Mouse (Mus musculus) adrenal gland, adult 10 weeks (tissue): ENCODE results near the gene Mapkapk3. TPM values are rescaled to one million over a fixed set of nuclear protein-coding genes. Genes with fewer than 3 reads are reported as not detected.

Experiments used
- polyA plus RNA-seq: library from polyadenylated mRNA; stranded (reverse); fragments of 350-450 nt; fragmentation: Illumina TruSeq; extraction: RNeasy Lipid Tissue Mini Kit (QIAGEN cat#74804); gene quantifications from one replicate; pipeline ENCODE4 v1.2.3, GENCODE M21; 2014; ENCODE audit warnings: low read depth, low replicate concordance

The Mapkapk3 gene
- polyA plus RNA-seq = 6.9 TPM

DNA sequence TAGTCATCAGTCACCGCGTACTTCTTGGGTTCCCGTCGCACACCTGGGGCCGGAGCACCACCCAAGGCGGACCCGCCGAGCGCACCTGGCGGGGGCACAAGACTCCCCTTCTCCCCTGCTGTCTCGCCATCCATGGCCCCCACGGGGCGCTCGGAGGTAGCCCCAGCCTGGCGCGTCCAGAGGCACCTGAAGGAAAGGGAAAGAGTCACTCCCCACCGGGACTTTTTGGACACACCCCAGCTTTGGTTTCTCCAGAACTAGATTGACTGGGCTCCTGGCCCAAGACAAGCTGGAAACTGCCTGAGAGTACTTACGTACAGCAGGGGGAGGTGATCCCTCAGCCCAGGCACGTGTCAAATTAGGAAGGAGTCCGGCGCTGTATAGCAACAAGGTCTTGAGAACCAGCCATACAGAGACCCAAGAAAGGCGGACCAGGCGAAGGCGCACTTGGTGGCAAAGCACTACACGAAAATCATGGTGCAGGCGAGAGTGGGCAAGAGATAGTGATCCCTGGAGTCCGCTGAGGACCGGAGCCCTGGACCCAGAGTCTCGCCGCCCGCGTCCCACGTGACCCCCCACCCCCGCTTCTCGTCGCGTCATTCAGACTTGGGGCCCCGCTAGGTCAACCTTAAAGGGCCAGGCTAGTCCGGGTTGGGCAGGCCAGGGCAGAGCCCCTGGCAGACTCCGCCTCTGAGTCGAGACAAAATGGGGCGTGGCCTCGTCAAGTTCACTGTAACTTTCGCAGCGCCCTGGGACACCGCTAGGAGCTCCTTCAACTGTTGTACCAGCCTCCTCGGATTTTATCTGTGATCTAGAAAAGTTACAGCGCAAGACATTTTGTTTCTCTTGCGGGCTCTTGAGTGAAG is at the start of gene Mapkapk3:
TSS of gene Mapkapk3 (minus strand) at position 667 of the 866 bp plus-strand sequence.

DNA sequence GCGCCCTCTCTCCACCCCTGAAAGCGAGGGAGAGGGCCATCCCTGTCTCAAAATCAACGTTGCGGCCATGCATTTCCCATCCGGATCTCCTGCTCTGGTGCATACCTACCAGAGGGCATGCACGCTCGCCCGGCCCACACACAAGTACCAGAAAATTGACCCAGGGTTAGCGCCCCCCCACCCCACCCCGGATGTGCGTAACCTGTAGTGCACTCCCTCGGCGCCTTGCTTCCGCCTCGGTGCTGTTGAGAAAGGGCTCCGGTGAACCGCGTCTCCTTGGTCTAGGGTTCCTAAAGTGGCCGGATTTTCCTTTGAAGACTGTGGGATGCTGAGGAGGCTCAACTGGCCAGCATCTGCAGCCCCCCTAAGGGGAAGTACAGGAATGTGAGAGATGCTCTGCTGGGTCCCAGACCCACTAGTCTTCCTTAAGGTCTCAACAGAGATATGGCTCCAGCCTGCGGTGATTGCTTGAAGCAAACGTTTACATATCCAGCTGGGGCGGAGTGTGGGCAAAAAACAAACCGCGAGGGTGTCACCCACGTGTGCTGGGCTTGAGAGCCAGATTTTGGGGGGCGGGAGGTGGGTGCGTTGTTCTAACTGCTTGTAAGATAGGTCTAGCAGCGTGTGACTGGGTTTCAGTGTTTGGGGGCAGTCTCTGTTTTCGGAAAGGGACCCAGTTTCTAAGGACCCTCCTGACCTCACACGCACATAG is 48.7 kb upstream of the Mapkapk3 start, which contains the start of gene Hemk1:
TSS of gene Hemk1 (minus strand) at position 179 of the 712 bp plus-strand sequence.

DNA sequence AAGGTAGTCTGAATTCAATTTTAAA is 6.2 kb upstream of the Mapkapk3 start, which contains the start of gene Cish:
TSS of gene Cish (plus strand) at position 11 of the 25 bp plus-strand sequence.

DNA sequence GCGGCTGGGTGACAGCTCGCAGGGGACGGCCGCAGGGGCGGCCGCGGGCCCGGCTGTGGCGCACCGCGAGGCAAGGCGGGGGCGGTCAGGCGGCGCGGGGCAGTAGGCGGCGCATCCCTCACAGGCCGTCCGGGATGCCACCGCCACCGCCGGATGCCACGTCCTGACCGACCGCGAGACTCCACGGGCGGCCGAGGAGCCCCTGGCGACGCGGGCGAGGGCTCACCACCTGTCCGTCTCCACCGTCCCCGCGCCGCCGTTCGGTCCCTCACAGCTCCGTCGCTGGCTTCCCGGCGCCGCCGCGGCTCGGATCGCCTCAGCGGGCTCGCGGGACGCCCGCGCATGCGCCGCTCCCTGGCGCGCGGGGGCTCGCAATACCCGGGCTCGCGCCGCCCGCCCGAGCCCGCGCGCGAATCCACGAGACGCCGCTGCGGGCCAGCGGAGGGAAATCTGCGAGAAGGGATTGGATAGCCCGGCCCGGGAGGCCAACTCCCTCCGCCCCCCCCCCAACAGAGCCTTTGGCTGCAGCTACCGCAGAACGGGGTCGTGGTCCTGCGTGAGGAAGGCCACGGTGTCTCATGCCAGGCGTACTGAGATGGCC is 58.0 kb downstream of the Mapkapk3 start, which contains the start of gene Dock3:
TSS of gene Dock3 (minus strand) at position 371 of the 601 bp plus-strand sequence.

Other genes starting within 250 kb of the Mapkapk3 start
- 1.6 TPM for gene Dock3, start 58.0 kb downstream of the Mapkapk3 start, polyA plus RNA-seq
- gene Cish, start 6.1 kb upstream of the Mapkapk3 start, polyA plus RNA-seq = 0.58 TPM
- 2.3 TPM for gene Hemk1, start 48.5 kb upstream of the Mapkapk3 start, polyA plus RNA-seq
- gene 6430571L13Rik, start 50.7 kb upstream of the Mapkapk3 start, polyA plus RNA-seq = not detected
- 0.76 TPM for gene Cacna2d2, start 109.7 kb upstream of the Mapkapk3 start, polyA plus RNA-seq
- gene Tmem115, start 244.1 kb upstream of the Mapkapk3 start, polyA plus RNA-seq = 0.23 TPM